Mouse (Mus musculus) adrenal gland (tissue): ENCODE results near the gene Sgms1.

ENCODE experiments used
- intact Hi-C: fragments of 180-260 bp; cut with DNase I; formaldehyde crosslinking; loops from one replicate; pipeline ENCODE4 v1.15.1; 2025

Sgms1 gene

DNA sequence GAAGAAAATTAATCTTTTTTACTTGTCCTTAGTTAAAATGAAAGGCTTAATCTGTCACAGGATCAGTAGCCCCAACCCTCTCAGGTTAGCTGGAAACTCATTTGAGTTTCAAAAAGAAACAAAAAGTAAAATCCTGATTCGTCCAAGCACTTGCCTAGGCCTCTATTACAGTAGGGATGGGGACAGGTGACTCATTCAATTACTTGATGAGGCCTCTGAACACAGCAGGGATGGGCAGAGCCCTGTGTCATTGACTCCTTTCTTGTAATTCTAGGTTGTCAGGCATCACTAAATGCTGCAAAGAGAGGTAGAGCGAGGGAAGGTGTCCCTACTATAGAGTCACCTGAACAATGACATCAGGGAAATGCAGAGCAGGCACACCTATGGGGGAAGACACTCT, 115.4 kb downstream of the Sgms1 start:
- intact Hi-C loops, result no loop called here

DNA sequence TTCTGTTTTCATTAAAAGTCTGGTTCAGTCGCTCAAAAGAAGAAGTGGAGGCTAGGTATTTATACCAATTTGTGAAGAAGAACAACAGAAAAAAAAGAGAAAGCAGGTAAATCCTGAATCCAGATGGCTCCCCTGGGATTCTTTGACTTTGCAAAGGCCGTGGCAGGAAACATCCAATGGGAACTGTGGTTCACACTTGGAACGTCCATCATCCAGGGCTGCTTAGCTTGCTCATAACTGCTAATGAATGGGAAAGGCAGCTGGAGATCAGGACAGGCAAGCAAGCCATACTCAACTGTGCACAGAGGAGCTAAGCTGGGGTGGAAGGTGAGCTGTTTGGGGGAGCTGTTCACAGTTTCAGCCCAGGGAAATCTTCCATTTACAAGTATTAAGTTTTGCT, 115.8 kb downstream of the Sgms1 start:
- intact Hi-C loops, result no loop called here

DNA sequence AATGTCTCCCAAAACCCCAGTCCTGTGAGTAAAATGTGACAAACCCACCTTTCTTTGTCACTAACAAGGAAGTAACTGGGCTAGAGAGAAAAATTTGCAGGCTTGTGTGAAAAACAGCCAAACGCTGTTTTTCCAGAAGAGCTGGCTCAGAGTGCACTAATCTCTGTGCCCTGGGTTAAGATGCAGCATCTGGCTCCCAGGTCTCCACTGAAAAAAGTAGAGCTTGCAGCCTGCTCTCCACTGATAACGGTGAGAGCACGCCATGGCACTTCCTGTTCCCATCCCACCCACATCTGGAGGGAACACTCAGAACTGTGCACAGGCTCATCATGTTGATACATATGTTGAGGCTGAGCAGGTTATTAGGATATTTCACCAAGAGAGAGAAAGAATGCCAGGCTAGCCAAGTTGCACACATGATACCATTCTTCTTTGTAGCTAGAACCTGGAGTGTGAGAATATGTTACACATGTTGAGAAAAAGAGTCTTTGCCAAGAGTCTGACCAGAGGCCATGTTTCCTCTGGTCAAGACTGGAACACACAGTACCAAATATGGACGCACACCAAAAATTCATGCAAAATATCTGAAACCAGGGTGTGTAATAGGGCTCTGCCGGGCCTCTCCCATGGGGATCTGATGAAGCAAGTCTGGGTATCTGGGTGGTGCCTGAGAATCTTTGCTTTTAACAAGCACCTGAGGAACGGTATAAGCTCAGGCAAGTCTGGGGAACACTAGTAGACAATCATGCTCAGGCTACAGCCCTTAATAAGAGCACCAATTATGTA, 116.8 kb downstream of the Sgms1 start:
- intact Hi-C loops, result no loop called here

DNA sequence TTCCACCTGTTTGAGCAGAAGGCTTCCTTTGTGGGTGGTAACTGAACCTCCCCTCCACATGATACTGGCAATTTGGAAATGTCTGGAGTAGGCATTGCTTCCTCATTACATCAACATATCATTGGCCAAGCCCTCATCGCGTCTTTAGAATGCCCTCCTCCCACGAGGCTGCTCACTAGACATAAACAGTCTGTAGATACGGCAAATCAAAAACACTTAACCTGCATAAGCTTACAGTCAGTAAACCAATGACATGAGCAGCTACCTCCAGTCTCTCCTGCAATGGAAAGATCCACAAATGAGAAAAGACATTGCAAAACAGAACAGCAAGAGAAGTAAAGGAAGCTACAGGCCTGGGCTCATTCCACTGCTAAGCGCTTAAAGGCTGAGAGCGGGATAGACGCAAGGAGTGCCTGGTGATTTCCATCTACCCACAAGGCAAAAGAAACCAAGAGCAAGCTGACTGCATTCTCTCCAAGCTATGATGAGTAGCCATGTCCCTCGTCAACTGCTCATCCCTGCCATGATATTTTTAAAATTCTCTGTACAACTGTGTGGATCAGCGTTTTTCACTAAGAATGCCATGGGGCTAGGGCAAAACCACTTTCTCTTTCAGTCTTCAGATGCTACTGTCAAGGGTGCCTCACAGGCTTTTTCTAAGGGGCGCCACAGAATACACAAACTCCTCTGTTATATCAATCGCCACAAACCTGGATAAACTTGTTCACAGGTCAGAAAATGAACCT, 117.9 kb downstream of the Sgms1 start:
- intact Hi-C loops, result no loop called here

DNA sequence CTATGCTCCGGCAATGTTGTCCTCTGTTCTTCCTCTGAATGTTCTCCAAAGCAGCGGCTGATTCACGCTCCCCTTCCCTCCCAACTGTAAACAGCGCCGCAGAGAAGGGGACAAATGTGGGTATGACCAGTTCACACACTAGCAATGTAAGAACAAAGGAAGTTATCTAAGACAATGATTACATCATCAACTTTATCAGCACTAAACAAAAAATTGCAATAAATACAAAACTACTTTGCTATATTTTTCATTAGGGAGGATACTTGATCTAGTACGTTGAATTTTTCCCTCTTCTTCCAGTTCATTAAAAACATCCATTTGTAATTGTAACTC, 119.7 kb downstream of the Sgms1 start:
- intact Hi-C loops, result no loop called here

DNA sequence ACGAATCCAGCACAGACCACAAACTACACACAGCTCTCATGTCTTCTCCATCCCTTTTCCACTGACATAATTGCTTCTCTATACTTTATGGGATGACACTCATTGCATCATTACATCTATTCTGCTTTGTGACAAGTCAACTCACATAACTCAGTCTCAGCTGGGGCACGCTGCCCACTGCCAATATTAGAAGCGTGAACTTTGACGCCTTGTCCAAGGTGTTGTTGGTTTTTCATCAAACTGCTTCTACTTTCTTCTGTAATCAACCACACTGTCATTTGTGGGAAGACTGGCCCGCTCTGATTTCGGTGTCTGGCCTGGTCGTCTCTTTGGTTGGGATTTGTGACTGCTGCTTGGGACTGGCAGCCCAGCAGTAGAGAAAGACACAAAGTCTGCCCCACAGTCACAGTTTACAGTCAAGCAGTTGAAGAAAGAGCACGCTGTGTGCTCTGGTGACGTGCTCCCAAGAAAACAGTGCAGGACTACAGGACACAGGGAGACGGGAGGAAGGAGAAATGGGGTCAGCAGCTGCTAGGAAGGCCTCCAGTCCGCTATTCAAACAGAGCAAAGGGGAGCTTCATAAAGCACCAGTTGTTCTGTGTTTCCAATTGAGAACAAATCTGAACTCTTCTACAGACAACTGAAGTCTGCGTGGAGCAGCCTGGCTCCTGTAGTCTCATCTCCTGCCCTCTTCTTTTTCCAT, 120.2 kb downstream of the Sgms1 start:
- intact Hi-C loops, result no loop called here

DNA sequence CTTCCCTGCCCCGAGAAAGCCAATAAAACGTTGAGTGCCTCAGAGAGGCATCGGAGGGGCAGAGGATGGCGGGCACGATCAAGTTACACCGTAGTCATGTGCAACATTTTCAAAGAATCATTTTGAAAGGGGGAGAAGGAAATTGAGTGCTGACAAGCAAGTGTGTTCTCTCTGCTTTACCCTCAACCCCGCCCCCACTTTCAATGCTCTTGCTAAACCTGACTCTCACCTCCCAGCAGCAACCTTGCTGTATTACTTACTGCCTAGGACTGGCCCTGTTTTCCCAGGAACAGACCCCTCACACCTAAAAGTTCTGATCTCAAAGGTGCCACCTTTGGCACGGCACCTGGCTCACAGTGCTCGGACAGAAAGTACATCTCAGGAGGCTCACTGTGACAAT, 121.0 kb downstream of the Sgms1 start:
- intact Hi-C loops, result no loop called here

DNA sequence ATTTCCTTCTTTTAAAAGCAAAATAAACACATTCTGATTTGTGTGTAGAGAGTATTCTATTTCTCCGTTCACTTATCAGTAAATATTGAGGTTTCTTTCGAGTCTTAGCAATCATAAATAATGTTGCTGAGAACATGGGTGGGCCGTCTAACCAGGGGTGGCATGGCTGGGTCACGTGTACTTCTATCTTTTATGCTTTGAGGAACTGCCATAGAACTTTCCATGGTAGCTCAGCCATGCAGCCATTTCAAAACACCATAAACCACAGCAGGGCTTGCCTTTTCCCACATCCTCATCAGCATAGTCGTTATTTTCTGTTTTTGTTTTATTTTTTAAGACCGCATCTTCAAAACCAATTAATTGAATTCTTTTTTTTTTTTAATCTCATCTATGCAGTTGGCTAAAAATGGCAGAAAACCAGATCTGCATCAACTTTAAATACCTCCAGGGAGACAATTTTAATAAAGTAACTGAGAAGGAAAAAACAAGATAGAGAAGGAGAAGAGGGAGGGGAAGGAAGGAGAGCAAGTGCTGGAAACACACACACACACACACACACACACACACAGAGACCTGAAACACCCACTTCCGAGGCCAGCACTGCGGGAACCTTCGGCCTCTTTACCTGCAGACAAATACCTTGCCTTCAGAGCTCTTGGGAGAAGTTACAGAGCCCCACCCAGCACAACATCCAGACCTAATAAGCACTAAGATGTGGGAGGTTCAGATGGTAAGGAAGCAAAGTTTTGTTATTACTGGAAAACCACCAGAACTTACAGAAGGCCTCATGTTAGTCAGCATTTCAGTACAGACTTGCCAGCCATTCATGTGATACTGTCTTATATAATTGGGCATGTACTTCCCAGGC, 122.9 kb downstream of the Sgms1 start:
- intact Hi-C loops, result no loop called here

DNA sequence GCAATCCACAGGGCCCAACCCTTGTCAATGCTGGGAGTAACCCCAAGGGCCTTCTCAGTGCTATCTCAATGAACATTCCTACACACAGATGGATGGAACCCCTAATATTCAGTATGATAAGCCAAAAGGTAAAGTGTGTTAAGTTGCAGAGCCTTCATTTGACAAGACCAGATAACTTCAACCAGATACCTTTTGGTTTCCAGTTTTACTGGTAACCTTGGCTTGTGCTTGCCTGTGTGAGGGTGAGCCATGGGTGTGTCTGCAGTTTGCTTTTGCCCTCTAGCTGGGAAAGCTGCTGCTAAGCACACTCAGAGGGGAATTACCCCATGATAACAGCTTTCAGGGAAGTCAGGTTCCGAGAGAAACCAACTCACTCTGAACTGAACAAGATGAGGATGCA, 125.8 kb downstream of the Sgms1 start:
- intact Hi-C loops, result no loop called here

DNA sequence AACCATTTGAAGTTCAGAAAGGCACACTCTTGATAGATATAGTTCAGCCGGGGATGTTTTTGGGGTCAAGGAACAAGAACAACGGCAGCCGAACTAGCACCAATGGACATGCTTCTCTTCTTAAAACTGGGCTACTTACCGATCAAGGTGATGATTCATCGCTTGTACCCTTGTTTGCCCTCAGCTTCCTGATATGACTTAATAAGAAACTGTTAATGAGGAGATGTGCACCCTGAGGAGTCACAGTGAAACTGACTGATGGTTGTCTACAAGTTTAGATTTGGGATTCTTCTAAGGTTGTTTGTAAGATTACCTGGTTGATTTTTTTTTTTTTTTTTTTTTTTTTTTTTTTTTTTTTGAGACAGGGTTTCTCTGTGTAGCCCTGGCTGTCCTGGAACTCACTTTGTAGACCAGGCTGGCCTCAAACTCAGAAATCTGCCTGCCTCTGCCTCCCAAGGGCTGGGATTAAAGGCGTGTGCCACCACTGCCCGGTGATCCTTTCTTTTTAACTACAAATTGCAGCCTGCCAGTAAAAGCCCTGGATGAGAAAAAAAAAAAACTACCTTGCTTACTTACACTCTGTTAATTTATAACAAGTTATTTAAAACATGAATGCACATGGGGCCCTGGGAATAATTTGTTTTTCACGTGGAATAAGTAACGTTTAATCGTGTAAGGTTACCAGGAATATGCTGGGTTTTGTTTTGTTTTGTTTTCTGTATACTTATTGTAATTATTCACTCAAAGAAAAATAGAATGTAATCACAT, 126.5 kb downstream of the Sgms1 start:
- intact Hi-C loops, result no loop called here

DNA sequence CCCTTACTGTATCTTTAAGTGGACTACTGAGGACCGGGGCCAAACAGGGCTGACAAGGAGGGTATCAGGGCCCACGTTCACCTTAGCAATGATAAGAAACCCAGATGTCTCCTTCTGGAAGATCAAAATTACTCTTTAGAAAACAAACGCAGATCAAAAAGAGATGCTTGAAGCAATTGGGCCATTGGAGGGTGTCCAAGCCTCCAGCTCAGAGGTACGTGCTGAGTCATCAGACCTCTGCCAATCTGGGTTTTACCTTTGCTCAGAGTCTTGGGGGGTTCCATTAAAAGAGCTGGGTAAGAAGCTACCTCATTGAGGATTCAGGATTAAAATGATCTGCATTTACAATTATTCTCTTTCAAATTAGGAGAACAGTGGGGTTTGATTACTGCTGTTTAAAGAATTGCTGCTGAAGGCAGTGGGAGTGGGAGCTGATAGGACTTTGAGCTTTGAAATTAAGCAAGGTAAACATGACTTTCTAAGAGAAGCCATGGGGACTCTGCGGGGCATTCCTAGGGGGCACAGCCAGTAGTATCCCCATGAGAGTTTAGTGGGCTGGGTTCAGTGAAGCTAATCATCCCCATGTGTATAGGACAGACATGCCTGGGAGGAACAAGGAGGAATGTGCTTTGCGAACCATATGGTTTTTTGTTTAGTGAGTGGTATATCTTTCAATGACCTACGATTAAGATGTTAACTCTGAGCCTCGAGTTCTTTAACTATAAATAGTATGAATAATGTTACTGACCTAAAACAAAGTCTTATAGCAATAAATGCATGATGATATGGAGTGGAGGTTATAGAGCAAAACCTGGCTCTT, 128.4 kb downstream of the Sgms1 start:
- intact Hi-C loops, result no loop called here

DNA sequence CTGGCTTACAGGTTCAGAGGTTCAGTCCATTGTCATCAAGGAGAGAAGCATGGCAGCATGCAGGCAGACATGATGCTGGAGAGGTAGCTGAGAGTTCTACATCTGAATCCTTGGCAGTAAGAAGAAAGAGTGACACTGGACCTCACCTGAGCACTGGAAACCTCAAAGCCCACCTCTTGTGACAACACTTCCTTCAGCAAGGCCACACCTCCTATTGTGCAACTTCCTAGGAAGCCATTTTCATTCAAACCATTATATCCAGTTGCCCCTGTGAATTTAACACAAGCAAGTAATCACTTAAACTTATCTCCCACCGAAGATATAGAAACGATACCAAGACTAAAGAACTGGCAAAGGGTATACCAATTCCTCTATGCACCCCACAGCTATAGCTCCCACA, 129.7 kb downstream of the Sgms1 start:
- intact Hi-C loops, result no loop called here

DNA sequence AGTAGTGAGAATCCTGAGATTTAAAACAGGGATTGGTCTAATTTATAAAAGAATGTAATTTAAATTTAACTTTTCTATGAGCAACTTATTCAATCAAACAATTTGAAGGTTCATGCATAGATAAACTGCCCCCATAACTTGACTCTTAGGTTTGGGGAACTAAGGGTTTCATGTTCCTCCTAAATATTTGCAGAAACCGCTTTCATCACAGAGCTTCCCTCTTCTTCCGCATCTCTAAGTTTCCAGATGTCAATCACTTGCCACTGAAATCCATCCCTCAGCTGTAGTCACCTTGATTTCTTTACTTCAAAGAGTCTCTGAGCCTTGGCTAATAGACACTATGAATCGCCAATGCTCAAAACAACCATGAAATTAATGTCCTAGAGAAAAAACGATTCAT, 130.5 kb downstream of the Sgms1 start:
- intact Hi-C loops, result no loop called here

DNA sequence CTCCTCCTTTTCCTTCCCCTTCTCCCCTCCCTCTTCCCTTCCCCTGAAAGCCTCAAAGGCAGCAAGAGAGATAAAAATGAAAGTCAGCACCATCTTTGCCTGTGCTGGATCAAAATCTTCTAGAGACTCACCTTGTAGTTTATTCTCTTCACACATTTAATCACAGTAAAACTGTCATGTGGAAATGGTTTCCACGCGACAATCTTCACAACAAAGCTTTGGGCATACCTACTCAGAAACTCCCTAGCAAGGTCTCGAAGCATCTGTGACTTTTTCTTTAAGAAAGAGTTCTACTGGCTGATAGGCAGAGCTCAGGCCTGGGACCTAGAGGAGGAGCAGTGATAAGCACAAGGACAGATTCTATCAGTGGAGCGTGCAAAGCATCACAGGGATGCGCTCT, 131.4 kb downstream of the Sgms1 start:
- intact Hi-C loops, result no loop called here

DNA sequence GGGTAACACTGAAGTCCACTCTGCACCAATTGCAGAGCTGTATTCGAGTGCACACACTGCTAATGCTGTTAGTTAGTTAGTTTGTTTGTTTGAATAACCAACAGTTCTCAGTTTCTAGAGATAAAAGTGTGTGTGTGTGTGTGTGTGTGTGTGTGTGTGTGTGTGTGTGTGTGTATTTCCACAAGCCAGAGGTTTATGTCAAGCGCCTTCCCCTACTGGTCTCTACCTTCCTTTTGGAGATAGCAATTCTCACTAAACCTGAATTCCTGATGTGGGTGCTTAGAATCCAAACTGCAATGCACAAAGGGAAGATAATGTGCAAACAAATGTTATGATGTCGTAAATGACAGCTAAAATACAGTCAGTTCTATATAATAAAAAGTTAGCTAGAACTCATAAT, 131.9 kb downstream of the Sgms1 start:
- intact Hi-C loops, result no loop called here

DNA sequence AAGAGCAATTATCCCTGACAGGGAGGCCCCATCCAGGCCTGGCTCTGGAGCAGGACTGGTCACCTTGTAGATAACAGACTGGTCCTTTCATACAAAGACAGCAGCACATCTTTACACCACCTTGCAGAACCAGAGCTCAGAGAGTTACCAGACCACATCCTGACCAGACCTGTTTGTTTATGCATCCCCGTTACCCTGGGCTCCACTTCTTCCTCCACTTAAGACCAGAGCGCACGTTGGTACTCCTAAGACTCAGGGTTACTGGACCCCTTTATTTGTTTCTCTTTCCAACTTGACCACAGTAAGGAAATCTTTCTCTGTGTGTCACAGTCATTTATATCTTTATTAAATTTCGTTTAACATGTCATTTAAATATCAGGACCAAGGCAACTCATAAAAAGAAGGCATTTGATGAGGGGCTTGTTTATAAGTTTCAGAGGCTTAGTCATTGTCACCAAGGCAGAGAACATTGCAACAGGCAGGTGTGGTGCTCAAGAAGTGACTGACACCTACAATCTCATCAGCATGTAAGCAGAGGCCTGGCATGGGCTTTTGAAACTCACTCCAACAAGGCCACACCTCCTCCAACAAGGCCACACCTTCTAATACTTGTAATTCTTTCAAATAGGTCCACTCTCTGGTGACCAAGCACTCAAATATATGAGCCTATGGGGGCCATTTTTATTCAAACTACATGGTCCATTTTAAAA, 132.7 kb downstream of the Sgms1 start:
- intact Hi-C loops, result no loop called here

DNA sequence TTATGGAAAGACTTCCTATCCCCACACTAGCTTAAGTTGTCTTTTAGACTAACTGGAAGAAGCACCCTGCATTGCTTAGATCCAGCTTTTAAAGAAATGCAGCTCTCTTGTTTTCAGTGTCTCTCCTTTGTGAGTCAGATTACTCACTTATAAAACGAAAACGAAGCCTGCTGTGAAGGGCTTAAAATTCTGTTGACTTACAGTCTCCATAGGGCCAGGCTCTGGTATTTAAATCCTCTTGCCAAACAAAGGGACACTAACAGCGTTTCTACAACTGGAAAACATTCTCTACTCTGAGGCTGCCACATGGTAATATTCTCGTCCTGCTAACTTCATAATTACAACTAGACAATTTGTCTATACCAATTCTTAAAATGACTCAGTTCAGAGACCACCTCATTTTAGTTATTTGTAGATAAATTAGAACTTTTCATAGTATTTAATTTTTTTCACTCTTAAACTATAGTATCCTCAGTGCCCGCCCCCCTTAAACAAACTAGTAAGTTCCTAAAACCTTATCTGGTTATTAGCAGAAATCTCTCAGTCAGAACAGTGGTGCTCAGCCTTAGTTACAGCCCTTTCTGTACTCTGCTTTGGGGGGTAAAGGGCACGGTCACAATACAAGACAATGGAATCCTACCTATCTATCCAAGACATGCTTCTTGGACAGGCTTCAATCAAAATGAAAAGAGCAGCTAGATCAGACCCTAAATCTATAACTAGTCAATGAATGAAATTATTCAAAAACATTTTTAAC, 133.9 kb downstream of the Sgms1 start:
- intact Hi-C loops, result no loop called here

DNA sequence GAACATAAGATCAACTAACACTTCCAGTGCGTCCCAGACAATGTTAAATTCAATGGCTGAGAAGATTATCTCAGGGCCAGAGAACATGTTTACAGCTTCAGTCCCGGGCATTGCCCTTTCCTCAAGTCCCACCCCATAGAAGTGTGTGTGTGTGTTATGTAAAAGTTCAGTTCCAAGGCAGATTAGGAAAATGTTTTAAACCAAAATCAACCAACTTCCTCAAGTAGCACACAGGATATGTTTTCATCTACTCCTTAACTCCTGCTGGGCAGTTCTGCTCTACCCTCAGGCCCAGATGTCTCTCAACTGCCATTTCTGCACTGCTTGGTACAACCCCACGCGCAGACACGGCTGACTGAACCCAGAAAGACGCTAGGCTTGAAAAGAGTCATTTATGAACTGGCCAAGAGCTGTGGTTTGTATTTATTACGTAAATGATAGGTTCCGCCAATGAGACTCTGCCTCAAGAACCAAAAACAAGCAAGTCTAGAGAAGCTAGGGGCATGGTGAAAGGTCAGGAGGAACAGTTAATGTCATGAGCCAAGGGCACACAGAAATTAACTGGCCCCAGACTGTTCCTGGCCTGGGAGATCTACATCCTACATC, 134.7 kb downstream of the Sgms1 start:
- intact Hi-C loops, result no loop called here
